Mouse (Mus musculus) MEL (cell line): ENCODE data around the gene Sgms1. TPM values are rescaled to one million over a fixed set of nuclear protein-coding genes. Genes with fewer than 3 reads are reported as not detected.

Source experiments
- DNase-seq: peaks from one replicate; pipeline ENCODE4 v3.0.0; 2011; ENCODE audit warnings: low read depth, low spot score
- H3K27ac ChIP-seq: 2 replicates; pipeline ENCODE4 v1.5.1; 2012; ENCODE audit warnings: low read depth, mild to moderate bottlenecking, control low read depth, low read length, moderate library complexity; ENCODE audit not compliant: control insufficient read depth
- H3K27me3 ChIP-seq, 2 experiments: fragments of 150-350 bp in 1 of 2; sonication (generic) in 1 of 2; 2 replicates each; pipeline ENCODE4 v1.6.1; 2012; ENCODE audit warnings: low read length in 2 of 2, mild to moderate bottlenecking in 2 of 2, improper control_type of control experiment in 1 of 2, moderate library complexity in 1 of 2; ENCODE audit not compliant: insufficient read depth in 2 of 2, control insufficient read depth in 1 of 2
- H3K36me3 ChIP-seq, 2 experiments: 2 replicates each; pipeline ENCODE4 v1.6.1; 2012 to 2014; ENCODE audit warnings: low read length in 2 of 2, improper control_type of control experiment in 1 of 2, inconsistent platforms in 1 of 2, mild to moderate bottlenecking in 1 of 2; ENCODE audit not compliant: insufficient read depth in 2 of 2, control insufficient read depth in 1 of 2
- H3K4me1 ChIP-seq, 2 experiments: fragments of 150-350 bp in 1 of 2; sonication (generic) in 1 of 2; 2 replicates each; pipeline ENCODE4 v1.6.1; 2012; ENCODE audit warnings: low read length in 2 of 2, improper control_type of control experiment in 1 of 2, mild to moderate bottlenecking in 1 of 2; ENCODE audit not compliant: insufficient read depth in 2 of 2, control insufficient read depth in 1 of 2
- H3K4me3 ChIP-seq, 2 experiments: fragments of 150-350 bp in 1 of 2; sonication (generic) in 1 of 2; 2 replicates each; pipeline ENCODE4 v1.5.1; 2012; ENCODE audit warnings: low read depth in 2 of 2, low read length in 2 of 2, mild to moderate bottlenecking in 2 of 2, moderate library complexity in 2 of 2, control low read depth in 1 of 2, improper control_type of control experiment in 1 of 2; ENCODE audit not compliant: control insufficient read depth in 1 of 2, insufficient read depth in 1 of 2
- H3K79me2 ChIP-seq: 2 replicates; pipeline ENCODE4 v1.6.1; 2012; ENCODE audit warnings: mild to moderate bottlenecking, low read length, moderate library complexity; ENCODE audit not compliant: control insufficient read depth, poor library complexity, insufficient read depth
- H3K9ac ChIP-seq: 2 replicates; pipeline ENCODE4 v1.6.1; 2012; ENCODE audit warnings: low read depth, mild to moderate bottlenecking, control low read depth, low read length, moderate library complexity; ENCODE audit not compliant: control insufficient read depth, poor library complexity, severe bottlenecking
- H3K9me3 ChIP-seq: fragments of 150-350 bp; sonication (generic); replicated peaks from 2 replicates; pipeline ENCODE4 v1.6.1; 2012; ENCODE audit warnings: mild to moderate bottlenecking, low read length, improper control_type of control experiment, moderate library complexity; ENCODE audit not compliant: insufficient read depth
- CHD2 ChIP-seq: IDR thresholded peaks from 2 replicates; pipeline ENCODE4 v1.6.1; 2011; ENCODE audit warnings: low read length, improper control_type of control experiment
- E2F4 ChIP-seq: IDR thresholded peaks from 2 replicates; pipeline ENCODE4 v1.6.1; 2011; ENCODE audit warnings: low read depth, low read length, improper control_type of control experiment, borderline replicate concordance
- ETS1 ChIP-seq: IDR thresholded peaks from 2 replicates; pipeline ENCODE4 v1.6.1; 2012; ENCODE audit warnings: low read depth, mild to moderate bottlenecking, inconsistent platforms, low read length, improper control_type of control experiment, moderate library complexity
- GATA1 ChIP-seq: IDR thresholded peaks from 2 replicates; pipeline ENCODE4 v1.6.1; 2011; ENCODE audit warnings: low read depth, low read length, improper control_type of control experiment
- JUND ChIP-seq: IDR thresholded peaks from 2 replicates; pipeline ENCODE4 v1.6.1; 2011; ENCODE audit warnings: low read depth, mild to moderate bottlenecking, improper control_type of control experiment, low read length
- KAT2A ChIP-seq: conservative IDR thresholded peaks from 2 replicates; pipeline ENCODE4 v1.6.1; 2012; ENCODE audit warnings: low read depth, low read length, improper control_type of control experiment, inconsistent platforms
- MAFK ChIP-seq: IDR thresholded peaks from 2 replicates; pipeline ENCODE4 v1.6.1; 2011; ENCODE audit warnings: low read depth, mild to moderate bottlenecking, low read length, improper control_type of control experiment, borderline replicate concordance
- MAX ChIP-seq: IDR thresholded peaks from 2 replicates; pipeline ENCODE4 v1.6.1; 2011; ENCODE audit warnings: low read length, improper control_type of control experiment
- MAZ ChIP-seq: IDR thresholded peaks from 2 replicates; pipeline ENCODE4 v1.6.1; 2012; ENCODE audit warnings: low read depth, mild to moderate bottlenecking, inconsistent platforms, low read length, improper control_type of control experiment
- MEF2A ChIP-seq: IDR thresholded peaks from 2 replicates; pipeline ENCODE4 v1.6.1; 2014; ENCODE audit warnings: low read depth, mild to moderate bottlenecking, inconsistent platforms, low read length, improper control_type of control experiment; ENCODE audit not compliant: poor library complexity, insufficient replicate concordance, severe bottlenecking; ENCODE audit errors: extremely low read depth
- MXI1 ChIP-seq: IDR thresholded peaks from 2 replicates; pipeline ENCODE4 v1.6.1; 2011; ENCODE audit warnings: mild to moderate bottlenecking, low read depth, low read length, improper control_type of control experiment
- MYB ChIP-seq: IDR thresholded peaks from 2 replicates; pipeline ENCODE4 v1.6.1; 2011; ENCODE audit warnings: mild to moderate bottlenecking, low read depth, low read length, improper control_type of control experiment
- MYC ChIP-seq: IDR thresholded peaks from 2 replicates; pipeline ENCODE4 v1.6.1; 2011; ENCODE audit warnings: low read depth, mild to moderate bottlenecking, low read length, improper control_type of control experiment, moderate library complexity
- POLR2A ChIP-seq, 2 experiments: IDR thresholded peaks; 2 replicates each; pipeline ENCODE4 v1.6.1; 2011 to 2012; ENCODE audit warnings: low read length in 2 of 2, mild to moderate bottlenecking in 2 of 2, control low read depth in 1 of 2, improper control_type of control experiment in 1 of 2, low read depth in 1 of 2, moderate library complexity in 1 of 2; ENCODE audit not compliant: control insufficient read depth in 1 of 2, insufficient read depth in 1 of 2, poor library complexity in 1 of 2
- POLR2AphosphoS5 ChIP-seq: IDR thresholded peaks from 2 replicates; pipeline ENCODE4 v1.6.1; 2012; ENCODE audit warnings: low read depth, borderline replicate concordance, mild to moderate bottlenecking, inconsistent platforms, low read length, moderate library complexity, mixed read lengths
- RAD21 ChIP-seq: IDR thresholded peaks from 2 replicates; pipeline ENCODE4 v1.6.1; 2011; ENCODE audit warnings: mild to moderate bottlenecking, low read depth, low read length, improper control_type of control experiment
- SMC3 ChIP-seq: IDR thresholded peaks from 2 replicates; pipeline ENCODE4 v1.6.1; 2011; ENCODE audit warnings: low read depth, low read length, improper control_type of control experiment
- TAL1 ChIP-seq: IDR thresholded peaks from 2 replicates; pipeline ENCODE4 v1.6.1; 2012; ENCODE audit warnings: mild to moderate bottlenecking, inconsistent platforms, low read length, moderate library complexity, mixed read lengths
- TBP ChIP-seq: IDR thresholded peaks from 2 replicates; pipeline ENCODE4 v1.8.0; 2011; ENCODE audit warnings: low read depth, low read length, improper control_type of control experiment
- TCF12 ChIP-seq: IDR thresholded peaks from 2 replicates; pipeline ENCODE4 v1.6.1; 2014; ENCODE audit warnings: low read depth, mild to moderate bottlenecking, inconsistent platforms, low read length, improper control_type of control experiment, moderate library complexity
- USF1 ChIP-seq: IDR thresholded peaks from 2 replicates; pipeline ENCODE4 v1.6.1; 2014; ENCODE audit warnings: low read depth, mild to moderate bottlenecking, inconsistent platforms, low read length, improper control_type of control experiment, moderate library complexity
- USF2 ChIP-seq, 2 experiments: IDR thresholded peaks; 2 replicates each; pipeline ENCODE4 v1.6.1; 2011 to 2012; ENCODE audit warnings: improper control_type of control experiment in 2 of 2, low read length in 2 of 2, borderline replicate concordance in 1 of 2, inconsistent platforms in 1 of 2, low read depth in 1 of 2, mild to moderate bottlenecking in 1 of 2; ENCODE audit not compliant: insufficient read depth in 1 of 2
- ZC3H11A ChIP-seq: IDR thresholded peaks from 2 replicates; pipeline ENCODE4 v1.6.1; 2012; ENCODE audit warnings: low read depth, mild to moderate bottlenecking, inconsistent platforms, low read length, improper control_type of control experiment
- ZKSCAN1 ChIP-seq: IDR thresholded peaks from 2 replicates; pipeline ENCODE4 v1.6.1; 2012; ENCODE audit warnings: low read depth, mild to moderate bottlenecking, inconsistent platforms, low read length, improper control_type of control experiment, moderate library complexity
- polyA plus RNA-seq, 2 experiments: library from polyadenylated mRNA; stranded (reverse) in 1 of 2; unstranded in 1 of 2; fragments of >175 nt in 1 of 2; fragments of >200 nt in 1 of 2; gene quantifications; 2 replicates each; pipeline versions ENCODE4 v1.2.1 to v1.2.4; 2012; ENCODE audit warnings: low replicate concordance in 2 of 2, low read depth in 1 of 2; ENCODE audit not compliant: insufficient read length in 2 of 2, insufficient read depth in 1 of 2, missing spikeins in 1 of 2
- total RNA-seq: library from RNA; depleted of rRNA; stranded (reverse); fragments of 300-350 nt; gene quantifications from 2 replicates; pipeline ENCODE4 v1.2.3, GENCODE M21; 2012

The Sgms1 gene
- total and polyA plus RNA-seq, 3 experiments = 16.3 to 18.5 TPM; not detected in 1

DNA sequence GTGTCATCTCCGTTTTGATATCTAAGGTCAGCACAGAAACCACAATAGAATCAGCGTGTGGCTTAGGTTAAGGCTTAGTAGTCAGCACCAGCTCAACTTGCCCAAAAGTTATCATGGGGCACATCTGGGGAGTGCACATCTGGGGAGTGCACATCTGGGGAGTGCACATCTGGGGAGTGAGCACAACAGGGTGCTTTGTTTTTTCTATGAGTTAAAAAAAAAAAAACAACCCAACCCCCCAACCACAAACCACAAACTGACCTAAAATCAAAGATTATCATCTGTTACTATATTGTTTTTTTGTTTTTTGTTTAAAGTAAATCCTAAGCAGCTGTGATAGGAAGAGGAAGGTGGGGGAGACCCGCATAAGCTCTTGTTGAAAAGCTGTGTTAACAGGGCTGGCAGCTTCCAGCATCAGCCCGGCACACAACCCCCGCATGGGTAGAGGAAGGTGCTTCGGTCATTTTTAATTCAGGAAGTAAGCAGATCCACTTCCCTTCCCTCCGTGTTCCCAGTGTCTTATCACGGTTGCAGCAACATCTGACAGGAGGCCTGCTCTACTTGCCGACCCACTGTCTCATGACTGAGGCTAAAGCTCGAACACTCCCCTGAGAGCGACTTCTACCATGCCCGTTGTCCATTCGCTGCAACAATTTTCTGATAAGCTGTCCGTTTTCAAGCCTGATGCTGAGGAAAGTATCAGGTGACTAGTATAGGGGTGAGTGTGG lies 251.0 kb downstream of the Sgms1 start (continued):
- TF ChIP-seq POLR2AphosphoS5 = no peak
- no peak for TF ChIP-seq MYB
- no peak for TF ChIP-seq USF2 (IDR thresholded peaks at IDR 0.05; ENCODE audit: borderline replicate concordance in 1 of 2, insufficient read depth in 1 of 2, low read depth in 1 of 2, low read length in 2 of 2)
- TF ChIP-seq TBP = no peak
- peak; percentile 31; the same call in 1 of the 2 replicates for TF ChIP-seq GATA1
- TF ChIP-seq MYC = no peak
- TF ChIP-seq JUND = no peak
- no peak; the same call in 1 of the 2 replicates for TF ChIP-seq RAD21
- TF ChIP-seq POLR2A (IDR thresholded peaks at IDR 0.05; ENCODE audit: control insufficient read depth in 1 of 2, insufficient read depth in 1 of 2, low read depth in 1 of 2, low read length in 2 of 2, poor library complexity in 1 of 2) = no peak
- no peak for TF ChIP-seq MAFK
- TF ChIP-seq ETS1 = peak; percentile 44; the same call in 1 of the 2 replicates
- TF ChIP-seq TAL1 = peak; percentile 46
- peak; percentile 25; the same call in 1 of the 2 replicates for TF ChIP-seq TCF12
- 0 out of 2 replicates have a peak, but pooled peaks have one; percentile 3 for TF ChIP-seq SMC3
- no peak for TF ChIP-seq USF1
- 0 out of 2 replicates have a peak, but pooled peaks have one; percentile 40 for TF ChIP-seq MAX
- no peak for TF ChIP-seq ZC3H11A
- 0 out of 2 replicates have a peak, but pooled peaks have one; percentile 29 for TF ChIP-seq MXI1
- TF ChIP-seq MEF2A = no peak
- no peak for TF ChIP-seq E2F4
- TF ChIP-seq KAT2A = no peak
- no peak for TF ChIP-seq ZKSCAN1
- no peak for TF ChIP-seq CHD2
- no peak for TF ChIP-seq MAZ

- Histone ChIP-seq H3K36me3 (peaks cover 4 to 18% of the 10 kb centered on the region in 2 experiments; a peak in 3 of 4 replicates), H3K27ac (no peak overlapping the region), H3K27me3 (no peaks in the 10 kb centered on the region), H3K4me1 (peaks cover 10 to 23% of the 10 kb centered on the region in 2 experiments), H3K79me2 (0 out of 2 replicates have a peak, but pooled peaks cover 4% of the 10 kb centered on the region), H3K9me3 (no peaks in the 10 kb centered on the region), H3K4me3 (no peak overlapping the region), H3K9ac (no peak overlapping the region)
- TF ChIP-seq TBP = no peak
- no peak for TF ChIP-seq KAT2A
- TF ChIP-seq MYB = no peak
- TF ChIP-seq USF1 = no peak
- no peak for DNase-seq
Measured at GRCm38 (mm10) chr19:32137904-32138303, 251.6 kb downstream of the Sgms1 start.
